Mouse (Mus musculus): ENCODE results near the gene B3gnt9. TPM values are rescaled to one million over a fixed set of nuclear protein-coding genes. Genes with fewer than 3 reads are reported as not detected.
A peak's percentile ranks its signal among the peaks of the same experiment; 100 is the strongest.

B3gnt9 gene
- total RNA-seq, 2 experiments from 2014 or later, result 4.1 to 4.9 TPM

DNA sequence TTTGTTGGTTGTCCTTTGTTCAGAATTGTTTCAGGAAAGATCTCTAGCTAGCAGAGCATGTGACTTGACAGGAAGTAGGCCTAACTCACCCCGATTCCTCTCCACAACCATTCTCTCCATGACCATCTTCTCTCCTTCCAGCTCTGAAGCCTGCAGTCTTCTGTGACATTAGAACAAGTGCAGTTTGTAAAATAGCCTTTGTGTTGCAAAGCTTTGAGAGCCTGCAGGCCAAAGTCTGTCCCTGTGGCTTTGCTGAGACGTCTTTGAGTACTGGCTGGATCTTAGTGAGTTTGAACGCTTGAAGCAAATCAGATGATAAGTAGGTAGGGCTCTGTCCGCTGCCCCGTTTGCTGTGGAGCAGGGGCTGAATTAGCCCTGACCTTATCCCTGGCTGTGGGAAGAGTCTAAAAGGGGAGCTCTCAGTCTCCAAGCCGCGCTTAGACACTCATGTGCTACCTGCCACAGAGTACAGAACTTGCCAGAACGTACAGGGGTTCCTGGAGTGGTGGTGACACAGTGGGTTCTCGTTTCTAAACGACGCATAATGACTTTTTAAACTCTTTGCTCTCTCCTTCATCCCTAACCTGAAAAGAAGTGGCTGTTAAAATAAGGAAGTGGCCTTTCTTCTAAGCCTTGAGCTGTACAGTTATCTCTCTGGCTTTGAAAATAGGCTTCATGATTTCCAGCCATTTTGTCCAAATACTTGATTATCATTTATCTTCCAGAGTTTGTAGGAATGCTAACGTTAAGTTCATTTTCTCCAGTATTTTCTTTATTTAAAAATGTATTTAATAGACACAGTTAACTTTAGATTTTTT is 23.2 kb downstream of the B3gnt9 start:
- DNase-seq (ENCODE audit: low spot score), result no peak
- intact Hi-C loops (cut with DNase I), result no loop called here

DNA sequence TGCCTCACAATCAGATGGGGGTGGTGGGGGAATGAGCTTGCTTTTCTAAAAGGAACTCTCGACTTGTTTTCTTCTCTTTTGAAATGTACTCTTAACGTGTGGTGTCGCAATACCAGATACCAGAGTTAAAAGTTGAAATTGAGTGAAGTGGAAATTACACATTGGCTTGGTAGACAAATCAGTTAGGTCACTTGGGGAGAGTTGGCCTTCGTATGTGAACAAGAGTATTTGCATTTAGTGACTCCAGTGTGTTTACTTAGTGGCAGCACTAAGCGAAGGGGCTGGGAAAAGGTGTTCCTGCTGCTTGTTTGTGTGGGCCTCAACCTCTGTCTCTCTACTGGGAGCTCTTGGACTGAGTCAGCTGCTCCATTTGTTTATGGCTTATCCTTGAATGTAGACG is 29.0 kb downstream of the B3gnt9 start:
- intact Hi-C loops (cut with DNase I), result loop anchor here (2.0 kb wide), 1 partner anchor 55 kb away; the partner anchor contains the start of gene Cbfb

DNA sequence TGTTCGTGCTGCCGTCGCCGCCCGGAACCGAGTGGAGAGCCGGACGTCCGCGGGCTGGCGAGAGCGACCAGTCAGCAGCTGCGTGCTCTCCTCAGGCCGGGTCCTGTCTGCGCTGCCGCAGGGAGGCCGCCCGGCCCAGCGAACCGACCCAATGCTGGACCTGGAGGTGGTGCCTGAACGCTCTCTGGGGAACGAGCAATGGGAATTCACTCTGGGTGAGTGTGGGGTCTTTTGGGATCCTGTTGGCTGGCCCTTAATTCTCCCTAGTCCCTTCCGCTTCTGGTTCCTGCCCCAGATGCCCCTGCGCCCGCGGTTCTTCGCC is 29.7 kb downstream of the B3gnt9 start:
- intact Hi-C loops (cut with DNase I), result loop anchor here (2.0 kb wide), 1 partner anchor 54 kb away; the partner anchor contains the start of gene Cbfb
- no peak for DNase-seq (ENCODE audit: low spot score)

More for the DNA sequence above, 29.0 kb downstream of the B3gnt9 start:
- DNase-seq (ENCODE audit: low spot score), result no peak

DNA sequence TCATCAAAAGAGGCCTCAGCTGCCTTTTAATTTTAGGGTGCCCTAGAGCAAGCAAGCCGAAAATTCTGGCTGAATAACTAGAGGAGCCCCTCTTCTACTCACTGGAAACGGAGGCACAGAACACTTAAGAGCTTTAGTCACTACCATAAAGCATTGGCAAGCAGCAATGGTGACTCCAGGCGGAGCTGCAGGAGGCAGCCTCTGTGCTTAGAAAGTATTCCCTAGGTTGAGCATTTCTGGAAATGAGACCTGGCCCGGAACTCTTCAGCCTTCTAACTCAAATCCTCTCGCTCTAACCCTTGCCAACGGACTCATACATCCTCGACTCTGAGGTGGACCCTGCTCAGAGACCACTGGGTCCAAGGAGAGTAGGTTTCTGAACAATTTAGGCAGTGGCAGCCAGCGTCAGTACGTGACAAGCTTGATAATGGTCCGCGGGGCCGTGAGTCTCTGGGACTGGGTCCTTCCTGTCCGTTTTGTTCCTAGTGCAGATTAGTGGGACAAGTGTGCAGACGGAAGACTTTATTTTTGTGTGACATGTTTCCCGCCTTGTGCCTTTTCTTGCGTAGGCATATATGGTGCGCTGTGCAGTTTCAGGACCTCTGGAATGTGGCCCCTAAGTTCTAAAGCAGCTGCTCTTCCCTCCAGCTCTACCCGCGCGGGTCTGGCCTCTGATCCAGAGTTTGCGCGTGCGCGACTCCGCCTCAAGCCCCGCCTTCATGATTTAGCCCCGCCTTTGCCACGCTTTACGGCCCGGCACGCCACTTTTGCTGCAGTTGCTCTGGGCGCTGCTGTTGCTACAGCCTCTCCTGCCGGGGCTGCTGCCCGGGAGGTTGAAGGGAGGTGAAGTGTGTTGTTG is 30.3 kb downstream of the B3gnt9 start, which contains the start of gene D230025D16Rik:
TSS of gene D230025D16Rik (plus strand) at position 733 of the 859 bp plus-strand sequence.
- intact Hi-C loops (cut with DNase I), result loop anchor here (2.0 kb wide), 1 partner anchor 54 kb away; the partner anchor contains the start of gene Cbfb

DNA sequence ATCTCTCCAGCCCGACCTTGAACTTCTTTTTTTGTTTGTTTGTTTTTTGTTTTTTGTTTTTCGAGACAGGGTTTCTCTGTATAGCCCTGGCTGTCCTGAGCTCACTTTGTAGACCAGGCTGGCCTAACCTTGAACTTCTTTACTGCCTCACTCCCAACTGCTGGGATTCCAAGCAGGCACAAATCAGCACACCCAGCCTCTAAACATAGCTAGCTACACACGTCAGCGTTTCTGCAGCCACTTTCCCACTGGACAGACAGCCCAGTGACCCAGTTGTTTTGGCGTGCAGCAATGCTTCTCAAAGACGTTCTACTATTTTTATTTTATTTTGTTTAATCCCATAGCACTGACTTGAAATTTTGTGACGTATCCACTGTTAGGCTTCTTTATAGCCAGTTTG is 31.1 kb downstream of the B3gnt9 start:
- DNase-seq (ENCODE audit: low spot score), result no peak
- intact Hi-C loops (cut with DNase I), result loop anchor here (2.0 kb wide), 1 partner anchor 53 kb away; the partner anchor contains the start of gene Cbfb

More for the DNA sequence above, 30.3 kb downstream of the B3gnt9 start, which contains the start of gene D230025D16Rik:
- peak; percentile 89 for DNase-seq (ENCODE audit: low spot score)

DNA sequence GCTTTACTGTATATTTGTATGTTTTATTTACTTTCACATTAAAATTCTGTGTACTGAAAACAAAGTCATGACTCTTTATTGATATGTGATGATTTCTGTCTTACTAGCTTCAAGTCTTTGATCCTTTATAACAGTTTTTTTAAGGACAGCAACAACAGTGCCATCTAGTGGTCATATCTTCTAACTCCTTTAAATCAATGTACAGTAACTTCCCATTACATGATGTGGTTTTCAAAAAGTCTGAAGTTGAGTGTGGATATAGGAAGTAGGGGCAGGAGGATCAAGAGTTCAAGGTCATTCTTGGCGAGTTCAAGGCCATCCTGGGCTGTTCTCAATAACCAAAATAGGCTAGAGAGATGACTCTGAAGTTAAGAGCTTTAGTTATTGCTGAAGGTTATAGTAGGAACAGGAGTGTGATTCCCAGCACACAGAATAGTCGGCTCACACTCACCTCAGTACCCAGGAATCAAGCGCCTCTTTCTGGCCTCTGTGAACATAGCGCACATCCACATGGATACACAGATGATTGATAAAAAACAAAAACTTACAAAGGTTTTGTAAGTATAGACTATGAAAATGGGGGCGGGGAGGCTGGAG is 36.9 kb downstream of the B3gnt9 start:
- intact Hi-C loops (cut with DNase I), result loop anchor here (2.0 to 5.0 kb wide), 5 partner anchors 61 to 561 kb away; no protein-coding TSS in a partner anchor
- DNase-seq (ENCODE audit: low spot score), result no peak

DNA sequence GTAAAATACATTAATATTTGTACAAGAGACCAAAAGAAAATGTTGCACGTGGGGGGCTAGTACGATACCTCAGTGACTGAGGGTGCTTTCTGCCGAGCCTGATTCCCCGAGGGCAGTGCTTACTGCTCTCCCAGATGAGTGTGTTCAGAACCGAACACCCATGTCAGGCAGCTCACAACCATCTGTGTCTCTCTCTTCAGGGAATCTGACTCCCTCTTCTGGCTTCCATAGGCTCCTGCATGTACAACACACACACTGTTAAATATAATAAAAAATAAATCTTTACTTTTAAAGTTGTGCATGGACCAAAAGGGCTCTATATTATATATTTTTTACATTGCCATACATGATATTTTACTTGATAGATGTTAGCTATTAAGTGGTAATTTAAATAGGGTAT is 40.8 kb downstream of the B3gnt9 start:
- intact Hi-C loops (cut with DNase I), result no loop called here
- no peak for DNase-seq (ENCODE audit: low spot score)

DNA sequence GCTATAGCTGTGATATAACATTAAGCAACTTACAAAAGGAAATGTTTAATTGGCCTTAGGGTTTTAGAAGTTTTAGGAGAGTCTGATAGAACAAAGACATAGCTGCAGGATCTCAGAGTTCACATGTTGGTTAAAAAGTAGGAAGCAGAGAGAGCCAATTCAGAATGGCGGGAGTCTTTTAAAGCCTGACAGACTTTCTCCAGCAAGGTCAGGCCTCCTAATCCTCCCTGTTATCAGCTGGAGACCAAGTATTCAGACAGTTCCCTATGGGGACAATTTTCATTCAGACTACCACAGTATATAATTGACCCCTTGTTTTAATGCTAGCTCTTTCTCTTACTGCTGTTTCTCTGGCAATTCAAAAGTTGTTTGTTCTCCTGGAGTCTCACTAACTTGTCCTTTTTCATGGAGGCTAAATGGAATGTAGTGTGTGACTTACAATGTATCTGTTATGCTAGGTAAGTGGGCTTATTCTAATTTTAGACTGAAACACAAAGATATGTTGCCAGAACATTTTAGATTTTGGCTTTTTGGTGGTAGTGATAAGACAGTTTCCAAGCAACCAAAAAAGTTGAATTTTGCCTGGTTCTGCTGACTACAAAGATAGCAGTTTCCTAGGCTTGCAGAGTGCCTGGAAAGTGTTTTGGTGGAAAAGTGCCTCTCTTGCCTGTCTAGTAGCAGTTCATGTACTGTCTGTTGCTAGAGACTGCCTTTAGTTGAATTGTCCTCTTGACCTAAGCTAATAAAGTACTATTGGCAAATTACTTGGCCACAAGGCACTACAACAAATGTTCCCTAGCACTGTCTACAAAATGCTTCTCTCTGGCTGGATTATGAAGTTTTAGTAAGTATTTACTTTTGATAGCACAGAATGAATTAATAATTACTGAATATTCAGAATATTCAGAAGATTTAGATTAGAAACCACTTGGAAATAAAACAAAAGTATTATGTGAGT is 45.5 kb downstream of the B3gnt9 start:
- DNase-seq (ENCODE audit: low spot score), result no peak
- intact Hi-C loops (cut with DNase I), result no loop called here

DNA sequence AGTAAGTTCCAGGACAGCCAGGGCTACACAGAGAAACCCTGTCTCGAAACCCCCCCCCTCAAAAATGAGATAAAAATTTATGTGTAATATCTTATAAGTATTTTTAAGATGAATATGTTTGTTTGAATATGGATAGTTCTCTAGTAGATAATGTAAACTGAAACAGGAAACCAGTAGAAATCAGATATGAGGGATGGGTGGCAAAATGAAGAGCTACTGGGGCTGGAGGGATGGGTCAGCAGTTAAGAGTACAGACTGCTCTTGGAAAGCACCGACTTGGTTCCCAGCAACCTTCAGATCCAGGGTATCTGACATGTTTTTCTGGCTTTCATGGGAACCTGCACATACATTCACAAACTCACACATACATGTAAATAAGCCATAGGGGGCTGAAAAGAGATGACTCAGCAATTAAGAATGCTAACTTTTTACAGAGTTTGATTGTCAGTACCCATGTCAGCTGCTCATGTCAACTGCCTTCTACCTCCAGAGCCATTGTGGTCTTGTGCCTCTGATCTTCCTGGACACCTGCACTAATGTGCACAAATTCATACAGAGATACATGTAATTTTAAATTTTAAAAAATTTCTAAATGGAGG is 47.2 kb downstream of the B3gnt9 start:
- no peak for DNase-seq (ENCODE audit: low spot score)
- intact Hi-C loops (cut with DNase I), result no loop called here

DNA sequence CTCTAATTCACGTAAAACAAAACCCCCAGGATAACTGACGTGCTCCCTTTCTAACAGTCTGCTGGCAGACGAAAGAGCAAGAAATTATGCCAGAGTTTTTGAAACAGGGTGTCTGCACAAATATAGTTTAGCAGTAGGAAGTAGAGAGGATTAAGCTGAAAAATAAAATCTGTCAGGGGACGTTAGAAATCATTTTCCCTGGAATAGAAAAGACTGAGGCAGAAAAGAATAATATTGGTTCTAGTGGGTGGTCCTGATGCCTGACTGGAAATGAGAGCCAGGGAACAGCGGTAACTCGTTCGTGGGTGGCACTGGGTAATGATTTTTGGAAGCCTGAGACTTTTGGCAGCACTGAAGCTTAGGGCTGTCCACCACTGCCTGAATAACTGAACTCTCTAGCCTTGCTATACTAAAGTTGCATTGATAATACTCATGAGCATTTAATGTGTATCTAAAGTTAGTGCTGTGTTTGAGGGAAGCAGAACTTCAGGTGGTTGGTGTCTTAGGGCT is 48.1 kb downstream of the B3gnt9 start:
- intact Hi-C loops (cut with DNase I), result no loop called here
- no peak for DNase-seq (ENCODE audit: low spot score)

DNA sequence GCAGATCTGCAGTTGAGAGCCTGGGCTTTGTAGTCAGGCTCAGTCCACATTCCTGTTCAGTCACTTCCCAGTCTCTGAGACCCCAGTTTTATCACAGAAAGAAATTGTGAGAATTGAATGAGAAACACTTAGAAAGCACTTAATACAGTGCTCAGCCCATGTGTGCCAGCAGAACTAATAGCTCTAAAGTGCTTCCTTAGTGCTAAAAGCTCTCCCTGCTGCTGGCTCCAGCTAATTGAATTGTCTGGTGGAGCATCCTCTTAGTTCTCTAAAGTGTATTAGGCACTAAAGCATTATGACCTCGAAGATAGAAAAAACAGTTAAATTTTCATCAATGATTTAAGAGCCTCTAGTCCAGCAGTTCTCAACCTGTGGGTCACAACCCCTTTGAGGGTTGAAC is 49.2 kb downstream of the B3gnt9 start:
- no peak for DNase-seq (ENCODE audit: low spot score)
- intact Hi-C loops (cut with DNase I), result no loop called here

Other genes starting within 250 kb of the B3gnt9 start
- not detected for gene Ces3a, start 206.6 kb downstream of the B3gnt9 start, total RNA-seq (2021)
- gene Ces3b, start 171.4 kb downstream of the B3gnt9 start, total RNA-seq (2021), result under 1 TPM in 1 of 2 experiments, not detected in 1; 0.23 TPM
- gene Ces4a, start 123.4 kb downstream of the B3gnt9 start, total RNA-seq (2021), result not detected
- gene Cbfb, start 84.5 kb downstream of the B3gnt9 start, total RNA-seq (2021), result 10 to 100 TPM; 20.2 to 26.8 TPM
- 10 to 100 TPM; 18.5 to 19.5 TPM for gene D230025D16Rik, start 30.0 kb downstream of the B3gnt9 start, total RNA-seq (2021)
- 1 to 10 TPM; 4.4 to 6.9 TPM for gene Tradd, start 9.5 kb upstream of the B3gnt9 start, total RNA-seq (2021)
- 1 to 10 TPM; 2.4 to 2.7 TPM for gene Fbxl8, start 9.5 kb upstream of the B3gnt9 start, total RNA-seq (2021)
- gene Hsf4, start 14.6 kb upstream of the B3gnt9 start, total RNA-seq (2021), result 1 to 10 TPM; 1.5 to 2.2 TPM
- 10 to 100 TPM; 17.2 to 20.1 TPM for gene Nol3, start 21.0 kb upstream of the B3gnt9 start, total RNA-seq (2021)
- 1 to 10 TPM; 1.8 to 2.0 TPM for gene 4931428F04Rik, start 34.7 kb upstream of the B3gnt9 start, total RNA-seq (2021)
- 1 to 10 TPM; 4.9 to 7.1 TPM for gene Exoc3l, start 40.9 kb upstream of the B3gnt9 start, total RNA-seq (2021)
- gene E2f4, start 42.5 kb upstream of the B3gnt9 start, total RNA-seq (2021), result 10 to 100 TPM; 19.8 to 21.5 TPM
- gene Elmo3, start 50.4 kb upstream of the B3gnt9 start, total RNA-seq (2021), result under 1 TPM; 0.81 to 0.91 TPM
- gene Lrrc29, start 71.1 kb upstream of the B3gnt9 start, total RNA-seq (2021), result 1 to 10 TPM; 1.3 to 1.9 TPM
- gene Tmem208, start 71.2 kb upstream of the B3gnt9 start, total RNA-seq (2021), result 10 to 100 TPM; 23.4 to 25.3 TPM
- gene Fhod1, start 92.8 kb upstream of the B3gnt9 start, total RNA-seq (2021), result 1 to 10 TPM; 6.1 to 7.2 TPM
- gene Slc9a5, start 93.7 kb upstream of the B3gnt9 start, total RNA-seq (2021), result under 1 TPM; 0.29 to 0.56 TPM
- gene Plekhg4, start 118.1 kb upstream of the B3gnt9 start, total RNA-seq (2021), result not detected
- under 1 TPM in 1 of 2 experiments, not detected in 1; 0.44 TPM for gene Kctd19, start 158.3 kb upstream of the B3gnt9 start, total RNA-seq (2021)
- under 1 TPM; 0.42 to 0.73 TPM for gene Lrrc36, start 158.4 kb upstream of the B3gnt9 start, total RNA-seq (2021)
- gene Tppp3, start 216.4 kb upstream of the B3gnt9 start, total RNA-seq (2021), result 10 to 100 TPM; 51.4 TPM
- 10 to 100 TPM; 12.8 to 13.6 TPM for gene Zdhhc1, start 241.7 kb upstream of the B3gnt9 start, total RNA-seq (2021)